Mouse (Mus musculus) thymus, postnatal 4 days (tissue): ENCODE results near the gene Alpl.

Experiments
- DNase-seq: peaks from one replicate; pipeline ENCODE4 v3.0.0; 2021

Gene Alpl

DNA sequence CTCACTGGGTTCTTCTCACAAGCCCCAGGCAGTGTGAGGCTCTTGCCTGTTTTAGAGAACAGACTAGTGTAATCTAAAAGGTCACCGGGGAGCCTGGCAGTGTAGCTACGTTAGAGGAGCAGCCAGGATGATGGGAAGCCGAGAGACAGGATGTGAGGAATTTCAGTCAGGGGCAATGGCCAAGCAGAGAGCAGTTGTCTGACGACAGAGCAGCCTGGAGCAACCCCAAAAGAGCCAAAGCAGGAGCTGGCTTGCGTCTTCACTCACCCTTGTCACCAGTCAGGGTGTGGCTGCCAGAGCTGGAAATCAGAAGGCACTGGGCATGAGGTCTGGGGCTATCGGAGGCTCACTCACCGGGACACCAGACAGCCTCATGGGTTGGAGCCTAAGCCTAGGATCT, 26.5 kb downstream of the Alpl start:
- DNase-seq: no peak

- DNase-seq: no peak
Measured at GRCm38 (mm10) chr4:137768831-137769230, 27.4 kb downstream of the Alpl start.

- no peak for DNase-seq
Measured at GRCm38 (mm10) chr4:137768381-137768780, 27.8 kb downstream of the Alpl start.

- DNase-seq: no peak
Measured at GRCm38 (mm10) chr4:137766365-137766764, 29.8 kb downstream of the Alpl start.

- DNase-seq: no peak
Measured at GRCm38 (mm10) chr4:137765554-137765971, 30.6 kb downstream of the Alpl start.

DNA sequence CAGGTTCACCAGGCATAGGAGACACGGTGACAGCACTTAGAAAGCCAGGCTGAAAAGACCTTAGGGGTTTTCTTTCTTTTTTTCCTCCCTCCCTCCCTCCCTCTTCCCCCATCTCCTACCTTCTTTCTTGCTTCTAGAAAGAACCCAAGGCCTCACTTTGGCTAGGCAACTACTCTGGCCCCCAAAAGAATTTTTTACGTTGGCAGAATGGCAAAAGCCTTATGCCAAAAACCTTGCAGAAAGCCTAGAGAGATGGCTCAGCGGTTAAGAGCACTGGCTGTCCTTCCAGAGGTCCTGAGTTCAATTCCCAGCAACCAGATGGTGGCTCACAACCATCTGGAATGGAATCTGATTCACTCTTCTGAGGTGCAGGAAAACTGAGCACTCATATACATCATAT, 31.6 kb downstream of the Alpl start:
- DNase-seq: no peak

DNA sequence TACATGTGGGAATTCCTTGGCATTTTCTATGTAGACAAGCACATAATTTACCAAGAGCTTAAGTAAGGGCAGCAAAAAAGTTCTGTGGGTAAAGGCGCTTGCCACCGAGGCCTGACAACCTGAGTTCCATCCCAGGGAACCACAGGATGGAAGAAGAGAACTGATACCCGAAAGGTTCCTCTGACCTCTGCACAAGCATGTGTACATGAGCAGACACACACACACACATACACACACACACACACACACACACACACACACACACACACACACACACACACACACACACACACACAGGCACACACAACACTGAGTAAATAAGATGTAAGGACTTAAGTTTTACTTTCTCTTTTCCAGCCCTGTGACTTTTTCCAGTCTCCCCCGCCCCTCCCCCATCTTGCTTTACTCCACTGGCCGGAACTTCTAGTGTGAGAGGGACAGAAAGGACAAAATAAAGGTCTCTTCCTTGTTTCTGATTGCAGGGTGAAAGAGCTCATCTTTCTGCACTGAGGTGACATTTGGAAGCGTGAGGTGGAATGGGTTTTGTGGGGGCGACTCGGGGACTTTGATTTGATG, 32.2 kb downstream of the Alpl start:
- no peak for DNase-seq

DNA sequence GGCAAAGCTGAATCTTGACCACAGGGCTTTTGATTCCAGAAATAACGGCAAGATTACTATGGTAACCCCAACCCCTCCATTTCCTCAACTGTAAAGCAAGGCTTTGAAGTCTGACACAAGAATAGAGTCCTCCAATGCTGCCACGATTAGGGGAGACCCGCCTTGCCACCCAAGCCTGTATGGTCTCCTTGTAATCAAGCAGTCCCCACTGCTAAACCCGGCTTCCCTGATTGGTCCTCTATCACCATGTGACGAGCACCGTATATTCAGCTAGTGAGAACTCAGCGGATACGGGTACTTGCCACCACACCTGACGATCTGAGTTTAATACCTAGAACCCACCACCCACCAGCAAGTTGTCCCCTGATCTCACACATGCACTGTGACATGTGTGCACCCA, 33.3 kb downstream of the Alpl start:
- DNase-seq: no peak

GRCm38 (mm10) chr4:137754446-137754845, 41.7 kb downstream of the Alpl start:
- no peak for DNase-seq

- no peak for DNase-seq
Measured at GRCm38 (mm10) chr4:137753199-137753598, 43.0 kb downstream of the Alpl start.

- no peak for DNase-seq
Measured at GRCm38 (mm10) chr4:137752471-137752870, 43.7 kb downstream of the Alpl start.

DNA sequence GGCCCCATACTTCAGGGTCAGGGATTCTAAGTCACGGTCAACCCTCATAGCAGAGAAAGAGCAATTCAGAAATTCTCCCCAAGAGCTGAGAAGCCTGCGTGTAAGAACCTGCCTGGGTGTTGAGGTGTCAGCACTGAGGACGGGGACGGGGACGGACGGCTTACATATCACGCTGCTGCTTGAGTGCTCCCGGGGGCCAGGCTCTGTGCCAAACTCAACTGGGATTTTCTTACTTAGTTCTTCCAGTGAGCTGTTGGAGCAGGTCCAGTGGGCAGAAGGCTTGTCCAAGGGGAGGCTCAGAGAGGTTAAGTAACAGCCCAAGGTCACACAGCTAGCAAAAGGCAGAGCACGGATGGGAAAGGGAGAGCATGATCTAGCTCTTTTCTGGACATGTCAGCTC, 44.5 kb downstream of the Alpl start:
- DNase-seq: no peak

- DNase-seq: no peak
Measured at GRCm38 (mm10) chr4:137751310-137751709, 44.9 kb downstream of the Alpl start.

DNA sequence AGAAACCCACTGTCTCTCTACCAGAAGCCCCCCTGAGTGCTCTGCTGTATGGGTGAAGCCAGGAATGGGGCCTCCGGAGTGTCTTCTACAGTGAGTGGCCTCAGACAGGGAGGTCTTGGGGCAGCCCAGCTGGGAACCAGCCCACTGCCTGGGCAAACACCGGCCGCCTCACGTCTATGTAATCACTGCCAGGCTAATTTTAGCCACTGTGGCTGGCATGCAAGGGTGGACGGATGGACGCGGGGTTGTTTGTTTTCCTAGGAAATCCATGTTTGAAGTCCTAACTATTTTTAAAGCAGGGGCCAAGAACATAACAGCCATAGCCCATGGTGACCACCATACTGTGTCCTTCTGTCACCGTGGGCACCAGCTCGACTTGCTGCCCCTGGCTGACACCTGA, 46.1 kb downstream of the Alpl start:
- DNase-seq: no peak

DNA sequence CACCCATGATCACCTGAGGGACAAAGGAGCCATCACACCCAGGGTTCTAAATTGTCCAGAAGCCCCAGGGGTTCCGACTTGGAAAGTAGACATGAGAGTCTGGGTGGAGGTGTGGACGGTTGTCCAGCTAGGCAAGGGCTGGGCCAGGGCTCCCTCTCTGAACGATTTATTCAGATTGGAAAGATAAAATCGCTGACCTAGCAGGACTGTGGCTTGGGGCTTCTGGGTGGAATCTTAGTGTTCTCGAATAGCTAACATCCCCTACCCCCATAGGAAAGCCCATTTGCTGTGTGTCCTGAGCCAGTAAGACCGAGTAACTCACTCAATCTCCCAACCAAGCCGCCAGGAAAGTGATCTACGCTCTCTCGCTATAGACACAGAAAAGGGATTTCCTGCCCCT, 46.5 kb downstream of the Alpl start:
- DNase-seq: no peak

- DNase-seq: no peak
Measured at GRCm38 (mm10) chr4:137748726-137749125, 47.5 kb downstream of the Alpl start.

DNA sequence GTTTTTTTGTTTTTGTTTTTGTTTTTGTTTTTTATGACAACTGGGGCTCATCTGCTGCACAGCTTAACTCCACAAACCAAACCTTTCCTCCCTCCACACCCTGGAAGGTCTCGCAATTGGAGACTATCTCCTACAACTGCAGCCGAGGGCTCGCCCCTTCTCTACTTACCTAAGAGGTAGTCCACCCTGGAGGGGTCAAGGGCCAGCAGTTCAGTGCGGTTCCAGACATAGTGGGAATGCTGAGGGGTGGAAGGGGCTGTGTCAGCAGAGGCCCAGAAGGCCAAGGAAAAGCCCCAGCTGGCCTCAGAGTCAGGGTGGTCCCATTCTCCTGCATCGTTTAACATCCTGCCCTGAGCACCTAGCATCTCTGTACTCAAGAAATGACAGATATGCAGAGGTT, 48.6 kb downstream of the Alpl start:
- no peak for DNase-seq

DNA sequence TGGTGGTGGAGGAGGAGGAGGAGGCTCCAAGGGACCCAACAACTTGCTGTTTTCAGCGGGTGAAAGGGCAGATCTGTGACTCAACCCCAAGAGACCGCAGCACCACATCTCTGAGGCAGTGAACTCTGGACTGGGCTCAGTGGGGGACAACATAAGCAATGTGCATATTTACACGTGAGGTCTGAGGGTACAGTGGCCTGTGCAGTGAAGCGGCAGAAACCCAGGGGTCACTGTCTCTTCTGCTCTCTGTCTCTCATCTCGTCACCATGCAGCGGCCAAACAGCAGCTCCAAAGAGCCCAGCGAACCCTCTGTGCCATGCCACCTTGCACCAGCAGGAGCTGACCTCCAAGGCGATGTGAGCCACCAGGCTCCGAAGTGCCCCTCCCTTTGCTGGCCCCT, 49.1 kb downstream of the Alpl start:
- no peak for DNase-seq

DNA sequence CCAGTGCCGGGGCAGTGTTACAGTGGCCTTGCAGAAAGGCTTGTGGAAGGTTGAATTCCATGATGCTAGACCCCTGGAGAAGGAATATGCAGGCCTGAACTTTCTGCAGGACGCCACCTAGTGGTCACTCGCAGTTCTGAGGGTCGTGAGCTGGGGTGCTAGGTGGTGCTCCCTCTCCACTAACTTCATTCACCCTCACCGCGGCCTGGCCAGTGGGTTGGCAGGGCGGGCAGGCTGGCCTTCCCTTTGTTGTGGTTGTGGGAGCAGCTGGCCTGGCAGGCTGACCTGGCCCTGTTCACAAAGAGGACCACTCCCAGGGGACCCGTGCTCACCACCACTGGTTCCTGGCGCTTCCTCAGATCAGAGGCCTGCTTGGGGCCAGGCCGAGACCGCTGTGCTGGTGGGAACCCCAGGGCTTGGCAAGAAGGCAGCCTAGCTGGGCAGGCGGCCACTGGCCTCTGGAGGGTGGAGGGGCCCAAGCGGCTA, 51.7 kb downstream of the Alpl start:
- peak; percentile 60 for DNase-seq

DNA sequence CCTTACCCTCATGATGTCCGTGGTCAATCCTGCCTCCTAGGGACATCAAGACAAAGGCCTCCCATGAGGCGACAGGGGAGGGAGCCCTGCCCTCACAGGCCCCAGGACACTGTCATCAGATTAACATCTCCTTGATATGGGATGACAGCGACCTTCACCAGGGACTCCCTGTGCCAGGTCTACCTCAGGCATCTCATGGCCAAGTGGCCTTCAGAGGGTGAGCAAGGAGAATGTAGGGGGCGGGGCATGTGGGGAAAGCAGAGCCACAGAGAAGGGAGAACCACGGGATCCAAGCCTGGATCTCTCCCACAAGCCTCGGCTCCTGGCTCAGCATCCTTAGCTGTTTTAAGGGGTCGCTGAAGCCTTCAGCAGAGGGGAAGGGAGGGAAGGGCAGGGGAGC, 52.4 kb downstream of the Alpl start:
- no peak for DNase-seq

GRCm38 (mm10) chr4:137740350-137740749, 55.8 kb downstream of the Alpl start:
- no peak for DNase-seq

GRCm38 (mm10) chr4:137739151-137739923, 56.8 kb downstream of the Alpl start:
- peak; percentile 49 for DNase-seq

DNA sequence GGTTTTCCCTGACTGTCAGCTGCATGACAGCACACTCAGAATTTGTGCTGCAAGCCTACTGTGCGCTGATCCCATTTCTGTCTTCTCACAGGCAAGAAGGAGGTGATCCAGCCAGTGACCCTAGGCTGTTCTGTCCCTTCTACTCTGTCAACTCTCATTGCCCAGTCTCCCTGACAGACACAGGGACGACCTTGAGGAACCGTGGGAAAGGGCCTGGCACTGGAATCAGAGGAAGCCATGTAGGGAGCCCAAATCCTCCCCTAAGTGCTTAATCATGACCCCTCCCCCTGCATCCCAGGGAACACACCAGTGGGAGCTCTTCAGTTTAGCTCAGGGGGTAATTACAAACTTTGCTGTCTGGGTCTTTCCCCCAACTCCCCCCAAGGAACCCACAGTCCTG, 58.4 kb downstream of the Alpl start:
- no peak for DNase-seq

- DNase-seq: no peak
Measured at GRCm38 (mm10) chr4:137736220-137736701, 59.9 kb downstream of the Alpl start.

- no peak for DNase-seq
Measured at GRCm38 (mm10) chr4:137733459-137733858, 62.7 kb downstream of the Alpl start.
